Mouse (Mus musculus) stomach, adult 2 months (tissue): Measurements from ENCODE around the gene Atg2a. TPM values are rescaled to one million over a fixed set of nuclear protein-coding genes. Genes with fewer than 3 reads are reported as not detected.

ENCODE experiments used
- polyA plus RNA-seq: library from polyadenylated mRNA; depleted of rRNA; stranded (reverse); fragments of >200 nt; gene quantifications from 2 replicates; pipeline ENCODE4 v1.2.3, GENCODE M21; 2012; rRNA removed

Gene Atg2a
- 48.8 and 62.8 TPM in 2 replicates for polyA plus RNA-seq

GRCm38 (mm10) chr19:6241274-6242107 is at the start of gene Atg2a:
TSS of gene Atg2a (plus strand) at chr19:6241668.

DNA sequence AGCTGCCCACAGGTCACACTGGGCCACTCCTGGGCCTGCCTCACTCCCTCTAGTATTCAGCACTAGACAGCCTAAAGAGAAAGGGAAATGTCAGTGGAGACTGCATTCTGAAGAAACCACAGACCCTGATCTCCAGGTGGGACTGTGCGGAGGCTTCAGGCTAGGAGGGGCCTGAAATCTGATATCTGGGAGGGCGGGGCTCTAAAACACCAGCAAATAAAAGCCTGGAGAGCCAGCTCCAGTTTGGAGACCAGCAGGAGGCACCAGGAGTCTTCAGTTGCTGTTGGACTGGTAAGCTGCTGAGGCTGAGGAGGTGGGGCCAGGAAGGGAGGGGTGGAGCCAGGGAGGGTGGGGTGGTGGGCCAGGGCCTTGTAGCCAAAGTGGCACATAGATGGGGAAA is 15.3 kb upstream of the Atg2a start, which contains the start of gene Gpha2:
TSS of gene Gpha2 (plus strand) at position 246 of the 400 bp plus-strand sequence.

GRCm38 (mm10) chr19:6235084-6236052 is 6.1 kb upstream of the Atg2a start, which contains the start of gene Ppp2r5b:
TSS of gene Ppp2r5b (minus strand) at chr19:6235872.

DNA sequence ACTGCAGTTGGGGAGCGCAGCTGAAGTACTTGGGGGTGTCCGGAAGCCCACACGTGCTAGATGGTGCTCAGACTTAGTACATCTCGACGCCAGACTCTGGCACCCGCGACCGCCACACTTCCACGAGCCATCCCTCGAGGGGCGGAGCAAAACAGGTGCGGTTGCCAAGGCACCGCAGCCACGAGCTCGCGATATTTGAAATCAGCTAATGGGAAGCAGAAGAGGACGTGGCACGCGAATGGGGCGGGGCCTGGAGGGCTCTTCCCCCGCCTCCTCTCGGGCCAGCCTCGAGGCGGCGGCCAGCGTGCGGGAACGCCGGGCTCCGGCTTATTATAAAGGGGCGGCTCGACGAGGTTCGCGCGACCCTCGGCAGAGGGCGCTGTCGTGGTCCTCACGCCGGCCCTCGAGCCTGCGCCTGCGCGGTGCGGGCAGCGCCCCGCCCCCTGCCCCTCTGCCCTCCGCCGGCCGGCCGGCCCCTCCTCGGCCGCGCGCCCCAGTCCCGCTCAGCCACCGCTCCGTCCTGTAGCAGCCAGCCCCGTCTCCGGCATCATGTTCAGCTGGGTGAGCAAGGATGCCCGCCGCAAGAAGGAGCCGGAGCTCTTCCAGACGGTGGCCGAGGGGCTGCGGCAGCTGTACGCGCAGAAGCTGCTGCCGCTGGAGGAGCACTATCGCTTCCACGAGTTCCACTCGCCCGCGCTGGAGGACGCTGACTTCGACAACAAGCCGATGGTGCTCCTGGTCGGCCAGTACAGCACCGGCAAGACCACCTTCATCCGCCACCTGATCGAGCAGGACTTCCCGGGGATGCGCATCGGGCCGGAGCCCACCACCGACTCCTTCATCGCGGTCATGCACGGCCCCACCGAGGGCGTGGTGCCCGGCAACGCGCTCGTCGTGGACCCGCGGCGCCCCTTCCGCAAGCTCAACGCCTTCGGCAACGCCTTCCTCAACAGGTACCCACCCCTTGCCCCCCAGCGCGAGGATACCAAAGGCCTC is 35.3 kb downstream of the Atg2a start, which contains the start of gene Ehd1:
TSS of gene Ehd1 (plus strand) at position 300 of the 996 bp plus-strand sequence.

DNA sequence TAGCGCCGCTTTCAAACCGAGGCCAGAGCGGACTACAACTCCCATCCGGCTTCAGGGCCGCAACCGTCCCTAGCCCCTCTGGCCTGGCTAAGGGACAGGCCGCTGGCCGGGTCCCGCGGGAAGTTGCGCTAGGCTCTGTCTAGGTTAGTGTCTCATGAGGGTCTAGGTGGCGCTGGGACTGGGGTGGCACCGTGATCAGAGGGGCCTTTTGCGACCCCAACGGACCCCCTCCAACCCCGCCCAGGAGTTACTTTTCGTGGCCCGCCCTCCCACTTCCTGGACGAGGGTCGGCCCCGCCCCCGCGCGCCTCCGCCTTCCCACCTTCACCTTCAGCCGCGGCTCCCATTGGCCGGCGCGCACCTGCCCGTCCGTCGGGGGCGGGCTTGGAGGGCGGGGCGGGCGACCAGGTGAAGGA is 64.7 kb downstream of the Atg2a start, which contains the start of gene Cdc42bpg:
TSS of gene Cdc42bpg (plus strand) at position 320 of the 415 bp plus-strand sequence.

Other genes with a start within 250 kb of the Atg2a start
- 37.4 and 43.7 TPM in 2 replicates for gene Capn1, start 225.8 kb upstream of the Atg2a start, polyA plus RNA-seq
- 45.0 and 47.3 TPM in 2 replicates for gene Syvn1, start 195.1 kb upstream of the Atg2a start, polyA plus RNA-seq
- gene Mrpl49, start 183.9 kb upstream of the Atg2a start, polyA plus RNA-seq = 5.1 and 5.2 TPM in 2 replicates
- 722 and 1,119 TPM in 2 replicates for gene Fau, start 183.8 kb upstream of the Atg2a start, polyA plus RNA-seq
- 37.3 and 60.7 TPM in 2 replicates for gene Znhit2, start 180.5 kb upstream of the Atg2a start, polyA plus RNA-seq
- 43.1 and 48.4 TPM in 2 replicates for gene Tm7sf2, start 173.3 kb upstream of the Atg2a start, polyA plus RNA-seq
- gene Vps51, start 164.4 kb upstream of the Atg2a start, polyA plus RNA-seq = 34.6 and 34.9 TPM in 2 replicates
- gene Tmem262, start 161.6 kb upstream of the Atg2a start, polyA plus RNA-seq = not detected in 2 replicates
- 0.10 and 0.34 TPM in 2 replicates for gene Gm28374, start 159.4 kb upstream of the Atg2a start, polyA plus RNA-seq
- 64.7 and 68.1 TPM in 2 replicates for gene Zfpl1, start 156.7 kb upstream of the Atg2a start, polyA plus RNA-seq
- gene Cdca5, start 156.7 kb upstream of the Atg2a start, polyA plus RNA-seq = 0.80 and 1.0 TPM in 2 replicates
- gene AC131692.1, start 147.2 kb upstream of the Atg2a start, polyA plus RNA-seq = not detected in 2 replicates
- gene Naaladl1, start 135.9 kb upstream of the Atg2a start, polyA plus RNA-seq = 0.19 and 0.30 TPM in 2 replicates
- gene Sac3d1, start 123.0 kb upstream of the Atg2a start, polyA plus RNA-seq = 24.7 and 40.8 TPM in 2 replicates
- gene Snx15, start 113.4 kb upstream of the Atg2a start, polyA plus RNA-seq = 32.0 and 40.7 TPM in 2 replicates
- 7.1 and 7.8 TPM in 2 replicates for gene Batf2, start 100.7 kb upstream of the Atg2a start, polyA plus RNA-seq
- 90.1 and 115 TPM in 2 replicates for gene Arl2, start 100.1 kb upstream of the Atg2a start, polyA plus RNA-seq
- not detected in 2 replicates for gene Majin, start 57.3 kb upstream of the Atg2a start, polyA plus RNA-seq
- 0.50 and 1.0 TPM in 2 replicates for gene Gpha2, start 15.3 kb upstream of the Atg2a start, polyA plus RNA-seq
- gene Ppp2r5b, start 5.8 kb upstream of the Atg2a start, polyA plus RNA-seq = 47.1 and 114 TPM in 2 replicates
- 152 and 233 TPM in 2 replicates for gene Ehd1, start 35.1 kb downstream of the Atg2a start, polyA plus RNA-seq
- 28.3 and 31.9 TPM in 2 replicates for gene Cdc42bpg, start 64.8 kb downstream of the Atg2a start, polyA plus RNA-seq
- 24.3 and 27.1 TPM in 2 replicates for gene Men1, start 93.3 kb downstream of the Atg2a start, polyA plus RNA-seq
- gene Map4k2, start 99.5 kb downstream of the Atg2a start, polyA plus RNA-seq = 45.1 and 53.0 TPM in 2 replicates
- 89.7 and 109 TPM in 2 replicates for gene Sf1, start 122.0 kb downstream of the Atg2a start, polyA plus RNA-seq
- 25.5 and 39.7 TPM in 2 replicates for gene Pygm, start 142.7 kb downstream of the Atg2a start, polyA plus RNA-seq
- 40.2 and 44.5 TPM in 2 replicates for gene Rasgrp2, start 157.7 kb downstream of the Atg2a start, polyA plus RNA-seq
- gene Nrxn2, start 177.1 kb downstream of the Atg2a start, polyA plus RNA-seq = 1.6 and 3.9 TPM in 2 replicates